Mouse (Mus musculus) layer of hippocampus, adult 8-10 months (tissue): ENCODE results near the gene Nr4a3. TPM values are rescaled to one million over a fixed set of nuclear protein-coding genes. Genes with fewer than 3 reads are reported as not detected.
A peak's percentile ranks its signal among the peaks of the same experiment; 100 is the strongest.

Experiments used
- DNase-seq, 2 experiments: peaks; one replicate each; pipeline ENCODE4 v3.0.0; 2022; ENCODE audit warnings: low spot score in 2 of 2
- total RNA-seq, 4 experiments: library from RNA; stranded (reverse); gene quantifications; 2 replicates each; pipeline ENCODE4 v1.2.4; 2022

Nr4a3 gene
- 10 to 100 TPM; 49.2 to 68.0 (median 60.0) TPM for total RNA-seq

GRCm38 (mm10) chr4:48044491-48045211, at the start of gene Nr4a3:
Gene Nr4a3, plus strand, starts transcription at chr4:48045153.
- DNase-seq: peak; percentile 86 to 90

DNA sequence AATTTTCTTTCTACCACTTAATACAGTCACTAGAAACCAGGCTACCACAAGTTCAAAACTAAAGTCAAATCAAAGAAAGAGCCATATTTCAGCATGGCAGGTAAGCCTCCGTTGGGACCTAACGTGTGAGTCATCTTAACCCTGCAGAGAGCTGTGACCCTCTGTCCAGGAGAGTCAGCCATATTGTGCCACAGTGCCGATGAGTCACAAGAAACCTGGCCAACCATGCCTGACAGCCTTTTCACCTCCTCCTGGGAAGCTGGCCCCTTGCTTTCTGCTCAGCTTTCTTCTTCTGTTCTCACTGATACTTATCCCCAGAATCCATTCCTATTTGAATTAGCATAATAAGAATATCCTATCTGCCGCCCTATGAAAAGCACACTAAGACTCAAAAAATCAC, 42.0 kb upstream of the Nr4a3 start:
- no peak for DNase-seq

GRCm38 (mm10) chr4:48003456-48003855, 41.5 kb upstream of the Nr4a3 start:
- peak; percentile 88 to 89 for DNase-seq

DNA sequence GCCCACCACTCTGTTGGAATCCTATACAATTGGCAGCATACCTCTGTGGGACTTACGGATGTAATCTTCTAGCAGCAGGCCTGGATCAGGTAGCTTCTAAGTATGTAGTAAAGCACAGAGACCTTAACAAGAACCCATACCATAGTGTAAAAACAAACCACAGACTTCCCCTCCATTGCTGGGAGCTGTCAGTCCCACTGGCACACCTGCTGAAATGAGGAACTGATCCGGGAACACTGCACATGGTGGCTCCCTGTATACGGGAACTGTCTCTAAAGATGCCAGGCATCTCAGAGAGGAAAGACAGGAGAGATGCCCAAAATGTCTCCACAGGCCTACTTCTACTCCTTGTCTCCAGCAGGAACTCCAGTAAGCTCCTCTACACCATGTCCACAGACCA, 38.6 kb upstream of the Nr4a3 start:
- DNase-seq: no peak

DNA sequence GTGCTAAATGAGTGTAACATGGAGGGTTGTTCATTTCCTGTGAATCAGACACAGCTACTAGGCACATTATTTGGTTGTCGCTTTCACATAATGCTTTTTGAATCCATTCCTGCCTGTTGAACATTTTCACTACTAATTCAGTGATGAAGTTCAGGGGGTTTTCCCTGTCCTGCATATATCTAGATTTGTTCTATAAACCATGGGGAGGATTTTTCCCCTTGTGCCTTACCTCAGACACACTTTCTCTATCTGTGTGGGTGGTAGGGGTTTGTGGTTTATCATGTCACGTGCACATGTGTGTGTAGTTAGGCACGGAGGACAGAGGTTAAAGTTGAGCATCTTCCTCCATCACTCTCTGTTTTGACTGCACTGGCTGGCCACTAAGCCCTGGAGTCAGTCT, 32.7 kb upstream of the Nr4a3 start:
- DNase-seq: no peak

DNA sequence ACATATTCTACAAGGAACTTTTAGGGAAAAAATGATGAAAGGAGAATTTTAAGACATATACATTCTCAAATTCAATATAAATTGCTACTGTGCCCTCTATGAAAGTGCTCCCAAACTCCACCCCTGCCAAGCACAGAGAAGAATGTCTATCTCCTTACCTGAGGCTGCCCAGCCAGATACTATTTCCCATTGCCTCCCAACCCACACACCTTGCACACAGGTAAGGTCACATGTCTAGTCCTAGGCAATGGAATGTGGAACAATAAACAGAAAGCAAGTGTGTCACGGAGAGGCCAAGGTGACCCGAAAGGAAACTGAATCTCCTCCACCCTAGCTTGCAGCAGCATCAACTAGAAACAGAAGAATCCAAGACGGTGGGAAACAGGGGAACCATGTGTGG, 22.0 kb upstream of the Nr4a3 start:
- no peak for DNase-seq

GRCm38 (mm10) chr4:48029652-48030051, 15.3 kb upstream of the Nr4a3 start:
- DNase-seq: no peak

- DNase-seq: no peak
Observed at GRCm38 (mm10) chr4:48034287-48034686, 10.7 kb upstream of the Nr4a3 start.

DNA sequence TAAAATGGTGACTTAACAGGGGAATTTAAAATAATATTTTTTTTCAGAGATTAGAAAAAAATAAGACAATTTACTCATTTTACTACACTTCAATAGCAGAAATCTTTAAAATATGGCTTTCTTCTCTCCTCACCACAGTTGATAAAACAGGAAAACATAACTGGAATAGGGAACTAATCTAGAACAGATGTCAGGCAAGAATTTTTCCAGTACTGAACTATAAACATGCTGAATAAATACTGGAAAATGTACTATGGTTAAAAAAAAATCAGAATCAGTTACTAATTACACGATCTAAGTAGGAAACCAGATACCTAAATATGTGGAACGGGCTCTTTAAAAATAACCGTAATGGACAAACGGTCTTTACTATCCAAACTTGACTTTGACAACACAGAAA, 7.3 kb upstream of the Nr4a3 start:
- DNase-seq: no peak

DNA sequence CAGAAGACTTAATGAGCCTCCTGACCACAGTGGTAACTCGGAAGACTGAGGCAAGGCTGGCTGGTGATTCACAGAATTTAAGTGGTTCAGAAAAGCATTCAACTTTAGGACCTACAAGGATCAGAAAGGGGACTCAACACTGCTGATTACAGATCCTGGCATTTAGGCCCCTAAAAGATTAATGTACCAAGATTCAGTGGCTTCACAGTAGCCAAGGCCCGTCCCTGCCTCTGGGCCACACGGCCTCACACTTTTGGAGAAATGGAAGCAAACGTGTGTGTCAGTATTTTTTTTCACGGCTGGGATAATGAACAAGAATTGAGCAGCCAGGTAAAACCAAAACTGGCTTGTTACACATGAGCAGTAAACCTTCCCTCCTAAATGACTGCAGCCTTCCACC, 6.1 kb upstream of the Nr4a3 start:
- no peak for DNase-seq

DNA sequence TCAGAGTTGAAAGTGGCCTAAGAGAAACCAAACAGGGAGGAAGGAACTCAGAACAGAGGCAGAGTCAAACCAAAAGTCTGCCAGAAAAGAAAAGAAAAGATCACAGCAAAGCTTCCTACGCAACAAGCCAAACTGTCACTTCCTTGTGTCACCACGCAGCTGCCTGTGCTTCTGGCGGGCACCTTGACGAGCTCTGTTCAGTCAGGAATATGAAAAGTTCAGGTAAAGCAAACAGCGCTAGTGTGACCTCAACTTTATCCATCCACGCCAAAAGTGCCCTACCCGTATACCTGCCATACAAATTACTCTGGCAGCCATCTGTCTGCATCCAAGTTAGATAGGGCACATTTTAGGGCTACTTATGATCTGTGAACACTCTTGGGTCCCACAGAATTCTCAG, 5.2 kb upstream of the Nr4a3 start:
- no peak for DNase-seq

DNA sequence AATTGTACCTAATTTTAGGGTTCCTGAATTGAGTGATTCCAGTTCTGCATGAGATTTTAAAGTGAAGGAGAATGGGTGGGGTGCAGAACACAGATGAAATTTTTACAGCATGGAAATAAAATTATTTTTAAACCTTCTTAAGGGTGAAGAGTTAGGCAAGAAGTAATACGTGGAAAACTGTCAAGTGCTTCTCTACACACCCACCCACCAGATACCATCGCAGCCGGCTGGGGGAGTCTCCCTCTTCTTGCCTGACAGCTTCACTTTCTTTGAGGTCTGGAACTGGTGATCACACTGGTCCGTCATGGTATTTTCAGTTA, 2.5 kb upstream of the Nr4a3 start:
- DNase-seq: no peak

GRCm38 (mm10) chr4:48042786-48043701, 1.9 kb upstream of the Nr4a3 start:
- DNase-seq: peak; percentile 94

DNA sequence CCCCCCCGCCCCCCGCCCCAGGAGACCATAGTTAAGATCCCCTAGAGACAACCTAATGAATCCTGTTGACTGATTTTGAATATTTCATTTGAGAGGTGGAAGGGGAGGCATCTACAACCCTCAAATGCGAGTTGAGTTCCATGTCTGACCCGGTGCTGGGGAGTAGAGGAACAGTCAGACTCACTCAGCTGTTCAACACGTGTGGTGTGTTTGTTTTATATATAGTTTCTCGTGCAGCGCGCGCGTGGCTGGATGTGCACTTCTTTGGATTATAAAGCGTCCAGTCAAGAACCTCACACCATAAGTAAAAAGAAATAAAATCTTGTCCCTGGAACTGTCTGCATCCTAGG, 837 bp upstream of the Nr4a3 start:
- peak in 1 of 2 experiments; percentile 49 for DNase-seq

- no peak for DNase-seq
Observed at GRCm38 (mm10) chr4:48045281-48045720, 348 bp downstream of the Nr4a3 start.

DNA sequence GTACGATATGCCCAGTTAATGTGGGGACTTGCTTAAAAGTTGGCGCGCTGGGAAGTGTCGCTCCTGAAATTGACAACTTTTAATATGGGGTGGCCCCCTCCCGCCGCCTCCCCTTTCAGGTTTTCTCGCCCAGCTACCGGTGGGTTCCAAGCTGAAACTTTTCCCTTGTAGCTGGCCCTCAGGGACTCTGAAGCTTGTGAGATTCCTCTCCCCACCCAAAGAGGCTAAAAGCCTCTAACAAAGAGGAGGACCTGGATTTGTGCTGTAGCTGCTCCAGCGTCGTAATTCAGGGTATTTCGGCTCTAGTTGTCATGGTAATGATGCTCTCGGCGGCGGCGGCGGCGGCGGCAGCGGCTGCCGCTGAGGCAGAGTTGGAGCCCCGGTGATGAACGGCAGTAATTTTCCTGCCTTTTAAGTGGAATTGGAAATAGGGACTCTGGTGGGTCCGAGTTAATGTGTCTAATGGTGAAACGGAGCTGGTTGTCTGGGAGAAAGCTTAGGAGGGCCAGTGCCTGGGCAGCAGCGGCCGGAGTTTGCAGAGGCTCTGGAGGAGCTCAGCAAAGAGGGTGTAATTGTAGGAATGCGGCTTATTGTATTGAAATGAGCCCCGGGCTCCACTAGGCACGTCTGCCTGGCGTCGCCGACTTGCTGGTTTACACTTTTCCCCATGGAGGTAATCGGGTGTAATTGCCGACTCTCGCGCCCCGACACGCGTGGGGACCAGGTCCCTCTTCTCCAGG, 938 bp downstream of the Nr4a3 start:
- peak in 1 of 2 experiments; percentile 52 for DNase-seq

GRCm38 (mm10) chr4:48046461-48046901, 1.5 kb downstream of the Nr4a3 start:
- no peak for DNase-seq

GRCm38 (mm10) chr4:48047136-48047765, 2.3 kb downstream of the Nr4a3 start:
- DNase-seq: no peak

- DNase-seq: no peak
Observed at GRCm38 (mm10) chr4:48047766-48048371, 2.9 kb downstream of the Nr4a3 start.

DNA sequence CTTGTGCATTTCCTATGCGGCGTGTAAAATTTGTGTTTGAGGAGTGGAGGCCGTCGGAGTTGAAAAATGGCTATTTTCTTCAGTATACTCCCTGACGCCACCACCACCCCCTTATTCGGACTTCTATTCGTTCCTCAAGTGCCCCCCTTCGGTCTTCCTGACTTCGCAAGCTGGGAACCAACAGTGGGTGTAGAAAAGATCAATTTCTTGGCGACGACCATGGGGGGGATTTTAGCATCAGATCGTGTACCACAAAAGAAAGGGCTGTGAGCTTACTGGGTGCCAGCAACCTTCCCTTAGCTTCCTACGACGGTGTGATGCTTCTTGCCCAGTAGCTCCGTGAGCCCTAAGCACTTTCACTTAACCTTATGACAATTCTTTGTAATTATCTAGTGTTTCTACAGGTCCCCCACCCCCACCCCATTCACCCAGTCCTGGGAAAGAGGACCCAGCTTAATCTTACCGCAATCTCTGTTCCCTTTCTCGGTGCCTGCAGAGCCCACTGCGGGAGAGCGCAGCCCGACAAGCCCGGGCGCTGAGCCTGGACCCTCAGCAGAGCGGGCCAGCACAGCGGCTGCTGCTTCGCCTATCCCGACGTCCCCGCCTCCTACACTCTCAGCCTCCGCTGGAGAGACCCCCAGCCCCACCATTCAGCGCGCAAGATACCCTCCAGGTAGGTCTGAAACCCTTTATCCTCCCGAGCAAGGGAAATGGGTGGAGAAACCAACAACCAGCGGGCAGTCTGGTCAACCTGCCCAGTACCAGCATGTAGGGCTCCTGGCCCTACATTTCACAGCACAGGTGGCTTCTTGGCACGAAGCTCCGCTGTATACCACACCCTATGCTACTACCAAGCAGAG, 3.7 kb downstream of the Nr4a3 start:
- DNase-seq: no peak
